Mouse (Mus musculus) intestine, embryonic 16.5 days (tissue): ENCODE measurements at regions not wholly inside any gene's neighbourhood (a gene's known extent, or its start where the extent isn't known, plus 50 kb on each side); places are given as distances from the start of the nearest gene placed in this dataset.
A peak's percentile ranks its signal among the peaks of the same experiment; 100 is the strongest.

Experiments
- ATAC-seq: fragments of 200-750 bp; cut with Nextera tagmentation; 2 replicates; pipeline ENCODE4 v1.8.0; 2017; ENCODE audit warnings: moderate TSS enrichment, moderate library complexity
- H3K27ac ChIP-seq: fragments of 300-500 bp; sonication (generic); 2 replicates; pipeline ENCODE4 v1.5.1; 2014; ENCODE audit warnings: mild to moderate bottlenecking, low read length
- H3K27me3 ChIP-seq: fragments of 300-500 bp; sonication (generic); replicated peaks from 2 replicates; pipeline ENCODE4 v1.6.1; 2014; ENCODE audit warnings: low read length, control low read depth, mixed read lengths; ENCODE audit not compliant: control insufficient read depth, insufficient read depth
- H3K36me3 ChIP-seq: fragments of 300-500 bp; sonication (generic); 2 replicates; pipeline ENCODE4 v1.6.1; 2014; ENCODE audit warnings: low read length, control low read depth; ENCODE audit not compliant: control insufficient read depth, insufficient read depth
- H3K4me1 ChIP-seq: fragments of 300-500 bp; sonication (generic); 2 replicates; pipeline ENCODE4 v1.6.1; 2014; ENCODE audit warnings: low read length, control low read depth, mixed read lengths; ENCODE audit not compliant: control insufficient read depth, insufficient read depth
- H3K4me2 ChIP-seq: fragments of 300-500 bp; sonication (generic); 2 replicates; pipeline ENCODE4 v1.6.1; 2014; ENCODE audit warnings: low read depth, low read length, control low read depth
- H3K4me3 ChIP-seq: fragments of 300-500 bp; sonication (generic); 2 replicates; pipeline ENCODE4 v1.5.1; 2014; ENCODE audit warnings: mild to moderate bottlenecking, low read length
- H3K9ac ChIP-seq: fragments of 300-500 bp; sonication (generic); 2 replicates; pipeline ENCODE4 v1.6.1; 2014; ENCODE audit warnings: low read depth, low read length
- H3K9me3 ChIP-seq: fragments of 300-500 bp; sonication (generic); 2 replicates; pipeline ENCODE4 v1.6.1; 2016; ENCODE audit warnings: low read length, control low read depth; ENCODE audit not compliant: control insufficient read depth
- WGBS: fragments of 180-500 bp; shearing (Covaris S2); extraction: QIAGEN DNeasy Blood & Tissue Kit; methylation state at CpG from one replicate; pipeline ENCODE4 v1.1.7; 2014; 5-methylcytosine and 5-hydroxymethylcytosine counted together

DNA sequence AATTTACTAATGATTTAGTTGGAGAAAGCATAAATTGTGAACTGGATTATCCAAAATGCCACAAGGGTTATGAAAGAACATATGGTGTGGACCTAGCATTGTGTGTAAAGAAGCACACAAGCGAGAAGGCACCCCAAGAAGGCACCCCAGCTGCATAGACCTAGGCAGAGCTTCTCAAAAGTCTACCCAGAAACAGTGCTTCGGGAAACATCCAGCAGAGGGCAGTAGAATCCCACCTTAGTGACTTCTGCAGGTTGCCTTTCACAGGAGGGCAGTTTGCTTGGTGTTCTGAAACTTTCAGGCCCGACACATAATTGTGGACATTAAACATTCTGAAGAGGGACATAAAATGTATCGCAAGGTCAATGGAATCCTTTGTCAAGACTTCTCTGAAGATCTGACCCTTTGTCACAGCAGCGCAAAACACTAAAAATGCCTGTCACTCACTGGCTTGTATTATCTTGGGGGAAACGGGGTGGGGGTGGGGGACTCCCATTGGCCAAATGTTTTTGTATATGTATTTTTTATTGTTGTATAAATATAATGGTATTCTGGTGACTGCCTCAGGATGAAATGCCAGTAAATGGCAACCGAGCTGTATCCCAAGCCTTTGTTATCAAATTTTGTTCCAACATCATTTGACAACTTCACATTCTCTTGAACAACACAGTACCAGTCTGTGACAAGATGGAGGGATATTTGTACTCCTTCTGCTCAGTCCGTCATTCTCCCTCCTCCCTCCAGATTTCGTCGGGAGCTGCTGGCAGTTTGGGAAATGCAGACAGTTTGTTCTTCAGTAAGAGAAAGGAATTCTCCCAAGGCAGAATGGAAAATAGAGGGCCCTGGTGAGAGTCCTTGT, 156.4 kb upstream of the Frg1 start:
- no peaks in the 10 kb centered on the region for H3K4me1 ChIP-seq
- H3K36me3 ChIP-seq, result no peaks in the 10 kb centered on the region
- H3K4me2 ChIP-seq, result no peak overlapping the region
- H3K9me3 ChIP-seq, result no peaks in the 10 kb centered on the region
- ATAC-seq, result no peak
- no peak overlapping the region for H3K27ac ChIP-seq
- WGBS, result 46% methylated on average over 10 of the region's 10 CpGs
- no peaks in the 10 kb centered on the region for H3K27me3 ChIP-seq
- H3K4me3 ChIP-seq, result no peak overlapping the region
- no peak overlapping the region for H3K9ac ChIP-seq

DNA sequence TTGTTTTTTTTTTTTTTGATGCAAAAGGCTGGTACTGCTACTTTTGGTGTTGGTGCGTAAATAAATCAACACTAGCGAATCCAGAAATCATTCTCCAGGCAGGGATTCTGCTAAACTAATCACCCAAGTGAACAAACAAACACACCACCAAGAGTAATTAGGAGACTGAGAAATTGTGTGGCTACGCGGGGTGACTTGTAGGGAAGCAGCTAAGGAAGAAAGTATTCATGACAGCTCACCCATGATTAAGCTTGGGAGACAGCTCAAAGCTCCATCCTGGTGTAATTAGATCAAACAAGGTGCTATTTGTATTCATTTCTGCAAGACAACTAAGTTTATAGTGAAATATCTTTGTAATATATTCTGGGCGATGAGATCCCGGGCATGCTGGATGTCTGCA, 153.7 kb upstream of the Frg1 start:
- 85% methylated on average over 6 of the region's 6 CpGs for WGBS
- Histone ChIP-seq H3K4me3 (no peak overlapping the region), H3K27me3 (no peaks in the 10 kb centered on the region), H3K9me3 (no peaks in the 10 kb centered on the region), H3K36me3 (no peaks in the 10 kb centered on the region), H3K9ac (no peak overlapping the region), H3K27ac (no peak overlapping the region), H3K4me2 (no peak overlapping the region), H3K4me1 (no peaks in the 10 kb centered on the region)
- no peak for ATAC-seq

DNA sequence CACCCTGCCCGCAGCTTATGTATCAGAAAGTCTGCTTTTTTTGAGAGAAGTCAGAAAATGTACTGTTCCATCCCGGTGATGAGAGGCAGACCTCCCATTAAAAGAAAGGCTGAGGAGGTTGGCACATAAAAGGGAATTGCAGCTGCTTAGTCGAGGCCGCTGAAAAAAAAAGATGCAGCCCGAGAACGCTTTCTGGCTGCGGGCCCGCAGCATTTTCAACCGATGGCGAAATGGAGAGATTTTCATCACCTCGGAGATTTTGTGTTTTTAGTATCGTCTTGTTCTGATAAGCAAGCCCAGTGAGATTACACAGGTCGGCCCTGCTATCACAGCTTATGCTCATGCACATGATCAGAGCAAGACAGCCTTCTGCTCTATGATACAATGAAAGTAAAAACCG, 145.1 kb upstream of the Frg1 start:
- no peaks in the 10 kb centered on the region for H3K4me1 ChIP-seq
- H3K4me2 ChIP-seq, result no peak overlapping the region
- H3K9me3 ChIP-seq, result no peaks in the 10 kb centered on the region
- no peaks in the 10 kb centered on the region for H3K27me3 ChIP-seq
- H3K9ac ChIP-seq, result no peak overlapping the region
- ATAC-seq, result no peak
- no peaks in the 10 kb centered on the region for H3K36me3 ChIP-seq
- WGBS, result 67% methylated on average over 14 of the region's 14 CpGs
- no peak overlapping the region for H3K4me3 ChIP-seq
- H3K27ac ChIP-seq, result no peak overlapping the region

DNA sequence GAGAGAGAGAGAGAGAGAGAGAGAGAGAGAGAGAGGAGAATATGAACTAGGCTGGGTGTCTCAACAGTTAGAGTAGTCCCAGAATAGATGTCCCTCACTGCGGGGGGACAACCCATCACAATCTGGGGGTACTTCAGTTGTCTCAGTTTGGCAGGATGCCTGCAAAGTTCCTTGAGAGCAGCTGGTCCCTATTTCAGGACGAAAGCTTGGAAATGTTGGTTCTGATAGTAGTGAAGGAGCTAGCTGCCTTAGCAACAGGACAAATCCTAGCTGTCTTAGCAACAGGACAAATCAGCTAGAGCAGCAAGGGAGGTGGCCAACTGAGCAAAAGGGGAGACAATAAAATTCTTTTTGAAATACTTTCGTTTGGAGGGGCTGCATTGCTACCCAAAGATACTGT, 139.9 kb upstream of the Frg1 start:
- 57% methylated on average over 3 of the region's 3 CpGs for WGBS
- ATAC-seq, result no peak
- no peaks in the 10 kb centered on the region for H3K9me3 ChIP-seq
- no peak overlapping the region for H3K27ac ChIP-seq
- no peaks in the 10 kb centered on the region for H3K27me3 ChIP-seq
- no peak overlapping the region for H3K4me2 ChIP-seq
- H3K36me3 ChIP-seq, result no peaks in the 10 kb centered on the region
- no peak overlapping the region for H3K9ac ChIP-seq
- H3K4me1 ChIP-seq, result 0 out of 2 replicates have a peak, but pooled peaks cover 2% of the 10 kb centered on the region
- H3K4me3 ChIP-seq, result no peak overlapping the region

DNA sequence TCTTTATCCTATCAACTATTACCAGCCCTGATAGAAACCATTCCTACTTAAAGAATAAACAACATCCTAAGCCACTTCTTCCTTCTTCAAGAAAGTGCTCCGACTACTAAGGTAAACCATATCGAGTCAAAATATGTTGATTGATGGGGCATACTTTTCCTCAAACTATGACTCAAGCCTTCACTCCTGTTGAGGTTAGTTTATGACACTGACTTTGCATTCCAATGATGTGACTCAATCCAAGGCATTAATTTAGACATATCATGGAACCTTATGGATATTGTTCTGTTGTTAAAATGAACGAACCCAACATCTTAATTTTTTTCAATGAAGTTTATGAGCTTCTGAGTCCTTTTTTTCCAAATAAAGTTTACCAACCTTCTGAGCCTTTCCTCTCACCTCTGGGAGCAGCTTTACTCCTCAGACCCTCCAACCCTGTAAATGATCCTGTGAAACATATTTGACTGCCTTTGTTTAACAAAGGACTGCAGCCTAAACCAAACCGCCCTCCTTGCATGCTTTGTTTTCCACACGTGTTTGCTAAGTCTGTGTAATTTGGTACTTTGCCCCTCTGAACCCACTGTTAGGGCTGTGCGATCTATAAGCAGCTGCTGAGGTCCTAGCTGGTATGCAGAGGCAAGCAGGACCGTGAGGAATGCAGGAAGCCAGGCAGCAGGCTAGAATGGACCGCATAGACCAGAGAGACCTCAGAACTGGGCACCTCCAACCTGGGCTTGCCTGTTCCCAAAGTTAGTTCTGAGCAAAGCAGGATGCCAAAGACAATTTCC, 136.1 kb upstream of the Frg1 start:
- Histone ChIP-seq H3K4me1 (0 out of 2 replicates have a peak, but pooled peaks cover 2% of the 10 kb centered on the region), H3K36me3 (no peaks in the 10 kb centered on the region), H3K27me3 (no peaks in the 10 kb centered on the region), H3K27ac (no peak overlapping the region), H3K4me3 (no peak overlapping the region), H3K4me2 (no peak overlapping the region), H3K9ac (no peak overlapping the region), H3K9me3 (no peaks in the 10 kb centered on the region)
- ATAC-seq, result peak; percentile 42; the same call in 1 of the 2 replicates
- 34% methylated on average over 8 of the region's 8 CpGs for WGBS

DNA sequence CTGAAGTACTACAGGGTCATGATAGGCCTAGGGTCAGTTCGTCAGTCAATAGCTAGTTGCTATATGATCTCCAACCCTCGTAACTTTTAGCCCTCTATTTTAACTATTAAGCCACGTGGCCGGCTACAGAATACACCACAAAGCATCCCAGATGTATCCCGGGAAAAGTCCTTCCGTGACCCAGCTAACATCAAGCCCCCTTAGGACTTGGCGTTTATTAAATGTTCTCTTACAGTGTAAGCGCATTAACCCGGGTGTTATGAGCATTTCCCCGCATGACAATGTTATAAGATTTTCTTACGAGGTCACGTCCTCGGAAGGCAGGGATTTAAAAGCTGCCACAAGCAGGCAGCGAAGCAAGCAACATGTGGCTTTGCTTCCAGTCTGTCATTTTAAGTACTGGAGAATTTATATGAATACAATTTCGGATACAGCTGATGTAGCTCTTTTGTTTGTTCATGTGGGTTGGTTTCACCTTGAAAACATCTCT, 135.1 kb upstream of the Frg1 start:
- H3K4me1 ChIP-seq, result 0 out of 2 replicates have a peak, but pooled peaks cover 2% of the 10 kb centered on the region
- no peak overlapping the region for H3K9ac ChIP-seq
- no peaks in the 10 kb centered on the region for H3K9me3 ChIP-seq
- WGBS, result 65% methylated on average over 15 of the region's 15 CpGs
- no peak for ATAC-seq
- H3K27me3 ChIP-seq, result no peaks in the 10 kb centered on the region
- no peak overlapping the region for H3K27ac ChIP-seq
- no peak overlapping the region for H3K4me3 ChIP-seq
- H3K4me2 ChIP-seq, result no peak overlapping the region
- no peaks in the 10 kb centered on the region for H3K36me3 ChIP-seq

DNA sequence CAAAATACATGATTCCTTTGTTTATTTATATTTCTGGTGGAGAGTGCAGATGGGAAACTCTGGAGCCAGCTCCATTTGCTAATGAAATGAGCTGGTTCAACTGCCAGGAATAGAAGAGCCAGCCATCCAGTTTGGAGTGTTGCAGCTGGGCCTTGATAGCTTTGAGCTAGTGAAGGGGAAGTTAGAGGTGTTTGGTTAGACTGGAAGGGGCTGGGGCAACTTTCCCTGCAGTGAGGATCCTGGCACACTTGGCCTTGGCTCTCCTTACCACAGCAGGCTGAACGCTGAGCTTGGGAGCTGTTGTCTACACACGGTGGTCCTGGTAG, 133.2 kb upstream of the Frg1 start:
- H3K4me1 ChIP-seq, result 0 out of 2 replicates have a peak, but pooled peaks cover 2% of the 10 kb centered on the region
- no peaks in the 10 kb centered on the region for H3K36me3 ChIP-seq
- H3K4me2 ChIP-seq, result no peak overlapping the region
- H3K9me3 ChIP-seq, result no peaks in the 10 kb centered on the region
- no peaks in the 10 kb centered on the region for H3K27me3 ChIP-seq
- H3K4me3 ChIP-seq, result no peak overlapping the region
- WGBS, result 75% methylated on average over 2 of the region's 2 CpGs
- no peak for ATAC-seq
- H3K9ac ChIP-seq, result no peak overlapping the region
- H3K27ac ChIP-seq, result no peak overlapping the region

DNA sequence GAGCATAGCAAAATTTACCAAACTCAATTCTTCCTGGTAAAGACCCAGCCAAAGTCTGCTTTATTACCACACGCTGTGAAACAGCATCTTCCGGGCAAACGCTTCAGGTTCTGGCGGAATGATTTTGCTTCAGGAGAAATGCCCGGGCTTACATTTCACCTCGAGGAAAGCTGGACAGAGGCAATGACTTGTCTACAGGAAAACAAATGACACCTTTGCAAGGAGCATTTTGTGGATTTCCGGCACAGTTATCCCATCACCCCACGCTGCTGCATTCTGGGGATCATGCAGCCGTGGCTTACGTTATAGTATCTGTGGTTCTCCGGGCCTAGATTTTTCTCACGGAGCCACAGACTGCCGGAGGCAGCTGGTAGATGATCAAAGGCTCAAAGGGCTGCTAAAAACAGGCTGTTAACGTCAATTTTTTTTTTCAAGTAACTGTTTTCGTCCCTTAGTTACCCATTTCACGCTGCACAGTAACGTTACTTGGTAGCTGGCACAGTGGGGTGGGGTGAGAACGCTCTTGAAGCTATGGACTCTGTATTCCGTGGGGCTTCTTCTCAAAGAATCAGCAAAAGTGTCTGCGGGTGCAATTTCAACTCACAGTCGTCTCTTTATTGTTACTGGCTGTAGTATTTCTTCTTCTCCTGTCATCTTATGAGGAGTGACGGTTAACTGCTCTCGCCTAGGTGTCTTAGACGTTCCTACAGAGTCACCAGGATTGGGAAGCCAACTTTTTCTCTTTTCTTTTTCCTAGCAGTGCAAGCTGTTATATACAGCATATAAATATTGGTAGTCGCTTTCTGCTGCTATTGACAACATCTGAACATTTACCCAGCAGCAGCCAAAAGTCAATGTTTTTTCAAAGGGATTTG, 132.6 kb upstream of the Frg1 start:
- Histone ChIP-seq H3K36me3 (no peaks in the 10 kb centered on the region), H3K9ac (no peak overlapping the region), H3K27me3 (no peaks in the 10 kb centered on the region), H3K27ac (no peak overlapping the region), H3K4me3 (no peak overlapping the region), H3K4me1 (0 out of 2 replicates have a peak, but pooled peaks cover 2% of the 10 kb centered on the region), H3K9me3 (no peaks in the 10 kb centered on the region), H3K4me2 (no peak overlapping the region)
- ATAC-seq, result no peak
- WGBS, result 62% methylated on average over 25 of the region's 25 CpGs
